Mouse (Mus musculus) splenic B cell, adult 2 months (primary cell): Measurements from ENCODE around the gene Drd4.
"Not testable (repeated sequence)": the region's sequence is repeated elsewhere in the genome, so short reads cannot be mapped to it uniquely, and the experiment has no call there.

Experiments
- DNase-seq: peaks from one replicate; pipeline ENCODE4 v3.0.0-alpha.2; 2011; ENCODE audit warnings: low read depth, low spot score
- H3K27me3 ChIP-seq: 2 replicates; pipeline ENCODE4 v1.6.1; 2012; ENCODE audit warnings: mild to moderate bottlenecking, low read length, moderate library complexity, mixed read lengths; ENCODE audit not compliant: control insufficient read depth, poor library complexity, insufficient read depth, severe bottlenecking
- H3K36me3 ChIP-seq: 2 replicates; pipeline ENCODE4 v1.6.1; 2012; ENCODE audit warnings: mild to moderate bottlenecking, low read length, moderate library complexity, mixed read lengths; ENCODE audit not compliant: control insufficient read depth, poor library complexity, insufficient read depth, severe bottlenecking

Drd4 gene

DNA sequence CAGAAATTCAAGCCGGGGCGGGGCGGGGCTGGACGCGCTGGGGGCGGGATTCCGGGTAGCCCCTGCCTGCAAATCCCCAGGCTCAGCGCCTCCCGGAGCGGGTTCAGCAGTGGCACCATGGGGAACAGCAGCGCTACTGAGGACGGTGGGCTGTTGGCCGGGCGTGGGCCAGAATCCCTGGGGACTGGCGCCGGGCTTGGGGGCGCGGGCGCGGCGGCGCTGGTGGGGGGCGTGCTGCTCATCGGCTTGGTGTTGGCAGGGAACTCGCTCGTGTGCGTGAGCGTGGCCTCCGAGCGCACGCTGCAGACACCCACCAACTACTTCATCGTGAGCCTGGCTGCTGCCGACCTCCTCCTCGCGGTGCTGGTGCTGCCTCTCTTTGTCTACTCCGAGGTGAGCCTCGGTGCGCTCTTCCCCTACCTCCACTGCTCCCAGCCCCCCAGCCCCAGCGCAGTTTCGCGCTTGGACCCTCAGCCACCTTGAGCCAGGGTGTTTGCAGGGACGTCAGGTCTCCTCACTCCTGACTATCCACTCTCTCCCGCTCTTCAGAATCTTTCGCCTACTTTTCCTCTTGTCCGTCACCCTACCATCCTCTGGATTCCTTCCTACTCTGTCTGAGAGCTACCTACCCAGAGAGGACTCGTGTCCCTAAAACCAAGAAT, at the start of gene Drd4:
Gene Drd4 (plus strand): TSS at position 86 of the 662 bp plus-strand sequence.
- Histone ChIP-seq H3K36me3 (no peaks in the 10 kb centered on the region), H3K27me3 (no peaks in the 10 kb centered on the region; the same call in 1 of the 2 replicates)
- DNase-seq = no peak

DNA sequence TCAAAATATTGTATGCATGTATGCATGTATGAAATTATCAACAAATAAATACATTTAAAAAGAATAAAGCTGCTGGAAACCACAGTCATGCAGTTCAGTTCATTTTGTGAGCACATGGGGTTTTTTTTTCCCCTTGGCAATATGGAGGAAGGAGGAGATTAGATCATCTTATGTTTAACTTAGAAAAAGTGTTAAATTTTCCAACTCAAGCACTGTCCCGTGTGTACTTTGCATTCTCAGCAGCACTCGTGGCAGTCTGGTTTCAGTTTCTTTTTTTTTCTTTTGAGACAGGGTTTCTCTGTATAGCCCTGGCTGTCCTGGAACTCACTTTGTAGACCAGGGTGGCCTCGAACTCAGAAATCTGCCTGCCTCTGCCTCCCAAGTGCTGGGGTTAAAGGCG, 41.3 kb upstream of the Drd4 start:
- H3K27me3 ChIP-seq, DNase-seq: not testable (repeated sequence)
- H3K36me3 ChIP-seq = peaks cover 17% of the 10 kb centered on the region

DNA sequence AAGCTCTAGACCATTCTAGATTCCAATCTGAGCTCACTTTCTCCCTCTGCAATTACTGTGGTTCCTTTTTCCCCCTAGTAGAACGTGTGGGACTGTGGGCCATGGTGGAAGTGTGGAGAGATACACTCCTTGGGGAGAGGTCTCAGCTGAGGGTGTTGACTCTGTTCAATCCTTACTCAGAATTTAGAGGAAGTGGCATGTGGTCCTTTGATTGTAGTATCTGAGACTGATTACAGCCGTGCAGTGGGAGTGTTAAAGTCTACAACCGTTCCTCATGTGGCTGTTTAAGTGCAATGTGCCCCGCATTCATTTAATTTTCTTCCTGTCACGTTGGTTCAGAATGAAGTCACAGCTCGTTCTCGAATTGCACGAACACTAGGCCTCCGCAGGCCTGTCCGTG, 35.6 kb upstream of the Drd4 start:
- no peaks in the 10 kb centered on the region for H3K27me3 ChIP-seq
- H3K36me3 ChIP-seq = peaks cover 32% of the 10 kb centered on the region
- DNase-seq = no peak

DNA sequence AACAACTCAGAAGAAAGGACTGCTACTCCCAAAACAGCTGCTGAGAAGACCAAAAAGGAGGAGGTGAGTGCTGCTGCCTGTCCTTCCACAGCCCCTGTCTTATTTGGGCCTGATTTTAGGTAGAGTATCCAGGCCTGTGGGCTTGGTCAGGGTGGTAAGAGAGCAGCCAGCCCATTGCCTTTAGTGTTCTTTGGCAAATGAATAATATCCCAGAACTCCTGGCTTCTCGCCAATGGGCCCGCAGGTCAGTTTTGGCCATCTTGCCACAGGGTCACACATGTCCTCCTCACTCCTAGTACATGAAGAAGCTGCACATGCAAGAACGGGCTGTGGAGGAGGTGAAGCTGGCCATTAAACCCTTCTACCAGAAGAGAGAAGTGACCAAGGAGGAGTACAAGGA, 30.3 kb upstream of the Drd4 start:
- DNase-seq = no peak
- Histone ChIP-seq H3K36me3 (peaks cover 25% of the 10 kb centered on the region), H3K27me3 (no peaks in the 10 kb centered on the region)

DNA sequence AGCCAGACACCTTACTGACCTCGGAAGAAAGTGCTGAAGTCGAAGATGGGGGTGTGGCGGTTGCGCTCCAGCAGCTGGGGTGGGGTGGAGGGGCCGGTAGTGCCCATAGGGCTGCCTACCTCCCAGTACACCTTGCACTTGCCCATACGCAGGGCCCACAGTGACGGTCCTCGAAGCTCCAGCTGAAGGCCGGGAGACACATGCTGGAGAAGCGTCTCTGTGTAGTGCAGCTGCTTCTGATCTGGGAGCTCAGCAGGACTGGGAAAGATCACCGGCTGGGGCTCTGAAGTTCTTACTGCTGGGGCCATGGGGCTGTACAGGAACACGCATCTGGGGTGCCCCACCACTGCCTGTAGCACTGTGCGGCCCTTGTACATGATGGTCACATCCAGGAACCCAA, 28.2 kb upstream of the Drd4 start:
- DNase-seq = no peak
- H3K27me3 ChIP-seq = no peaks in the 10 kb centered on the region
- peaks cover 24% of the 10 kb centered on the region for H3K36me3 ChIP-seq

DNA sequence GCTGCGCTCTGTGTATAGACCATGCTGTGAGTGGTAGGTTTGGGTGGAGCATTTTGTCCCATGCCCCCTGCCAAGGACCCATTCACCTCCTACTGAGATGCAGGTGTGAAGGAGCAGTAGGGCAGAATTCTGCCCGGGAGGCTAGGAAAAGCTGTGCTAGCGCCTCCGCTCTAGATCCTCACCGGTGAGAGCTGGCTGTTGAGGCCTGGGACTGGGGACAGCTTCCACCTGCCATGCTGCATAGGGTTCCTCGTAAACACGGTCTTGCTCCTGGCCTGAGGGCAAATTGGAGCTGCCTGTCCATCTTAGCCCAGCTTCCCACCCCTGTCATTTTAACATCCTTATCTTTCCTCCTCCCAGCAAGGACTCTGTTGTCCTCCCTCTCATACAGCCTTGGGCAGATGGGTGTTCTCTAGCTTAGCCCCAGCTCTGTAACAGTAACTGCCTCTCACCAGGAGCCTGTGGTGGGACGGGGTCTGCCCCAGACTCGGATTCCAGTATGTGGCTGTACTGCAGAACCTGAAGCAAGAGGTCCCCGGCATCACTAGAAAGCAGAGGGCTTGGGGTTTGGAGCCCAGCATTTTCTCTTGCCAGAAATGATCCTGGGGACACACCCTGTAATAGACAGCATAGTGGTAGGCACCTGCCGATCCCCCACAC, 27.6 kb upstream of the Drd4 start:
- no peak for DNase-seq
- no peaks in the 10 kb centered on the region for H3K27me3 ChIP-seq
- peaks cover 21% of the 10 kb centered on the region for H3K36me3 ChIP-seq

DNA sequence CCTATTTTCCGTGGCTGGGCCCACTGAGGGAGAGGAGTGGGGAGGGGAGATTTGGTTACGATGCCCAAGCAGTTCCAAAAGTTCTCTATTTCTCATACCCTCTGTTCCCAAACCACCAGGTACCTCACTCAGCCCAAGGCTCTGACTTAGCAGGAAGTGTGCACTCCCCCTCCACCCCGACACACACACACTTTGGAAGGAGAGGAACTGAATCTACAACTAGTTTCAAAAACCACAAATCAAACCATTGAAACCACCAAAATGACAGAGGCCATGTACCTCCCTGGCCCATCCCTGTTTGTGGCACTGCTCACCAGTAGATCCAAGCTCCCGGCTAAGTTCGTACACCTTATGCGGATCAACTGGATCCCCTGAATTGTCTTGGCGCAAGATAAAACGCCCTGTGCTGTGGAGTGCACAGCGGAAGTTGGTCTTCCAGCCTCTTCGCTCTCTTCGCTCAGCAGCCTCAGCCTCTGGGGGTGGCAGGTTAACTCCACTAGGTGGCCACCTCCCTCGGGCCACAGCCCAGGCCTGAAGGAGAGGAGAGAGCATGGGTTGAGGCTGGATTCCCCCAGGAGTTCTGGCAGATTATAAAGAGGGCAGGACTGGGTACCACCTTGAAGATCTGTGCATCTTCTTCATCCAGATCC, 26.9 kb upstream of the Drd4 start:
- DNase-seq = peak; percentile 71
- Histone ChIP-seq H3K36me3 (peaks cover 15% of the 10 kb centered on the region), H3K27me3 (no peaks in the 10 kb centered on the region)

DNA sequence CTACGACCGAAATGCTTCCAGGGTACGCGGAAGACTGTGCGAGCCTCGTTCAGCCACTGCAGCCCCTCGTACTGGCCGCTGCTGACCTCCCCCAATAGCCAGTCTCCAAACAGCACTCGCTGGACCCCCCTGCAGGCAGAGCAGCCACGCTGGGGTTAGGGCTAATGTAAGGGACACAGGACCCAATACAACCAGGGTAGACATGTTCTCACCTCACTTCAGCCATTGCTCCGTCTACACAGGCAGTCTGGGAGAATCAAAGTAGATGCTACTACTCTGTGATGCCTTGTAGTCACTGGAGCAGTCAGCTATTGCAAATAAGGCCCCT, 26.4 kb upstream of the Drd4 start:
- H3K36me3 ChIP-seq = peaks cover 11% of the 10 kb centered on the region
- no peaks in the 10 kb centered on the region for H3K27me3 ChIP-seq
- no peak for DNase-seq

DNA sequence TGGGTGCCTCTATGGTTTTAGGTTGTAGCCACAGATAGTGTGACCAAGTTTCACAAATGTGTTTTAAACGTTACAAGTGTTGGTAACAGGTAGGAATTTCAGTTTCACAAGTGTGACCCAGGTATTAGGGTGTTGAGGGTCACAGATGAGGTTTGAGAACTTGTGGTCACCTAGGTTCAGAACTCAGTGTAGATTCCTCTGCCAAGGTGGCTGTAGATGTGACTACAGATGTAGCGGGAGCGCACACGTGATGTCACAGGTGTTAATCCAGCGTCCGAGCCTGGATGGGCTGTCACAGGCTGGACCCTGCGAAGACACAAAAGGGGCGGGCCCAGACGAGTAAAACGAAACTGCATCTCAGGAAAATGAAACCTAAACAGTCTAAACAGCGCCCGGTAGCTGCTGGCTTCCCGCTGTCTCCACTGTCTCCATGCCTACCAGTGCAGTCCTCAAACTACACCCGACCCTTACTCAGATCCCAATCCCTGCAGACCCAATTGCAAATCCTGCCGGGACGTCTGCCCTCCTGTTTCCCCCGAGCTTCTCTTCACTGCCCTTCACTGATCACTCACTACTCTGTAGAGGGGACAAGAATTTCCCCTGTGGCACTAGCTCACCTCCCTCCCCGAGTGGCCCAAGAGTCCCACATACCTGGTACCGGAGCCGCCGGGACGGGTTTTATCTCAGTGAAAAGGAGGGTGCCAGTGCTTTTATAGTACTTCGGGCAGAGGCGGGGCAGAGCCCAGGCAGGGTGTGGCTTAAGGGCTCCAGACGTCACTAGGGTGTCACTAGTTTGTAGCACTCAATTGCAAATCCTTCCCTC, 25.9 kb upstream of the Drd4 start, which contains the start of gene Irf7:
Gene Irf7 (minus strand): TSS at position 743 of the 823 bp plus-strand sequence.
- Histone ChIP-seq H3K27me3 (no peaks in the 10 kb centered on the region), H3K36me3 (peaks cover 6% of the 10 kb centered on the region)
- peak; percentile 92 for DNase-seq

DNA sequence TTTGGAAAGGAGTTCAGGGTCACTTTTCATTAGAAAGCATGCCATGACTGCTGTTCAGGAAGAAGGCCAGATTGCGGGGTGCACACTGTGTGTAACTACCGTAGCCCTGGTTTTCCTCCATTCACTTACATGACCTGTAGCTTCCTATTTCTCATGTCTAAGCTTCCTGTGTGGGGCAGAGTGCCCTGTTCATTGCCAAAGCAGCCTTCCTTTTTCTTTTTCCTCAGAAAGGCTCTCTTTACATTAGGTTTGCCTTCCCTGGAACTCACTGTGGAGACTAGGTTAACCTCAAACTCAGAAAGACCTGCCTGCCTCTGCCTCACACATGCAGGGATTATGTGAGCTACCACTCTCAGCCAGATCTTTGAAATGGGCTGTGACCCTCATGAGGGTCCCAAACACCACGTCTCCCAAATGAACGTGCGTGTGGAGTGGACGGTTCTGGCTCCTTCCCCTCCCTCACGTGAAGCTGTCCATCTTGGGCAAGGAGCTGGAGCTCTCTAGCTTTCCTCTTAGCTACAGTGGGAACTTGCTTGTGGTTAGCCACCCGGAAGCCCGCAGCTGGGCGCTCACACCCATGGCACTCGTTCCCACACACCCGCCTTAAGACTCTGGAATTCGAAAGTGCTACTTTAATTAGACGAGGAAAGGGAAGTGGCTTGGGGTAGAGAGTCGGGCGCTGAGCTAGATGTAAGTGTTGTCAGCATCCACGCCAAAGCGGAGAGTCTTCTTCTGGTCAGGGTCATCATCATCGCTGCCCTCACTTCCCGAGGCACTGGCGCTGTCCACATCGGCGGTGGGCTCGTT, 23.1 kb upstream of the Drd4 start:
- peak; percentile 41 for DNase-seq
- Histone ChIP-seq H3K36me3 (no peaks in the 10 kb centered on the region), H3K27me3 (no peaks in the 10 kb centered on the region)

DNA sequence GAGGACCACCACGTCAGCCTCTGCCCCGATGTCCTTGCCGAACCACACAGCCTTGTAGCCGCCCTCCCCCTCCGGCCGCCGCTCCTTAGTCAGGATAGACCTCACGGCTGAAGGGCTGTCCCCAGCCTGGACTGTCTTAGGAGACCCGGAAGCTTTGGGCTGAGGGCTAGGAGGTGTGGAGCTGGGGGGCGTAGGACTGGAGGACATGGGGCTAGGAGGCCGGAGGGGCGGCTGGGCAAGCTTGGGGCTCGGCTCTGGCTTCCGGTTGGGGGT, 22.6 kb upstream of the Drd4 start:
- Histone ChIP-seq H3K36me3 (no peaks in the 10 kb centered on the region), H3K27me3 (no peaks in the 10 kb centered on the region)
- DNase-seq = no peak

DNA sequence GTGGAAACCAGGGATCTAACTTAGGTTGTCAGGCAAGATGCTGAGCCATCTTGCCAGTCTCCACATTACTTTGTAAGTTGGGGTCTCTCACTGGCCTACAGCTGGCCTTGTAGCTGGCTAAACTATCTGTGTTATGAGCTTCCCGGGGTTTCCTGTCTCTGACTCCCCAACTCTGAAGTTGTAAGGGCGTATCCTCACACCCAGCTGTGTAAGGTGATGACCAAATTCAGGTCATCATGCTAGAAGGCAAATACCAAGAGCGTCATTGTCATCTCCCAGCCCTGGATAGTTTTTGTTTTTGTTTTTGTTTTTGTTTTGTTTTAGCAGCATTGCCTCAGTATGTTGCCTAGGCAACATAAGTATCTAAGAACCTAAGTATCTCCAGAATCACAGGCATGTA, 21.2 kb upstream of the Drd4 start:
- Histone ChIP-seq H3K27me3 (no peaks in the 10 kb centered on the region), H3K36me3 (no peaks in the 10 kb centered on the region)
- DNase-seq = no peak

DNA sequence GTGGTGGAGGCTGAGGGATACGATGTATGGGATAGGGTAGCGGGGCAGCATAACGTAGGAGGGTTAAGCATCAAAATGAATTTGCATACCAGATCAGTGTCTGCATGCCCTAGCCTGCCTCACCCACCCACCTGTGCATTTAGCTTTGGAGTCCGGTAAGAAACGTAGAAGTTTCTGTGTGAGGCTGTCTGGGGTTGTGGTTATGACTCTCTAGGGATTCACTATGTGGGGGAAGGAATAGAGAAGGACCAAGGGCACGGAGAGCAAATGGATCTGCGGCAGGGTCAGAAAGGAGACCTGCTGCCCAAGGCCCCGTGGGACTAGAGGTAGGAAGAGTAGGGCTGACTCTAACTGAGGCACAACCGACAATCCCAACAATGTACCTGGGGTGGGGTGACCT, 16.4 kb upstream of the Drd4 start:
- peak; percentile 38 for DNase-seq
- H3K36me3 ChIP-seq = no peaks in the 10 kb centered on the region
- H3K27me3 ChIP-seq = no peaks in the 10 kb centered on the region

DNA sequence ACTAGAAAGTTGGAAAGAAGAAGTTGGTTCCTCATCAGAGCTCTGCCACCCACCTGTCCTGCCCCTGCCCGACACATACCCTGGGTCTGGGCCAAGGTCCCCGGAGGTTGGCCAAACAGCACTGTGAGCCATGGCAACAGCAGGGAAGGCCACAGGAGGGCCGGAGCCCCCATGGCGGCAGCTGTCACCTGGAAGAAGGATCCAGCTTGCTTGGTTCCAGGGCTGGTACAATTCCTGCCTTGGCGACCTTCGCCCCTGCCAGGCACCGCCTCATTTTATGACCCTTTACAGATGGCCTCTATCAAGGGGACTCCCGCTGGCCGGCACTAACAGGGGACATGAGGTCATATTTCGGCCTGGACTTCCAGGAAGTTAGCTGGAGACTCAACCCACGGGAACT, 15.3 kb upstream of the Drd4 start, which contains the start of gene Cdhr5:
Gene Cdhr5 (minus strand): TSS at position 241 of the 400 bp plus-strand sequence.
- H3K36me3 ChIP-seq = no peaks in the 10 kb centered on the region
- H3K27me3 ChIP-seq = no peaks in the 10 kb centered on the region
- peak; percentile 69 for DNase-seq
